Mouse (Mus musculus): Measurements from ENCODE around the gene Zfp383. TPM values are rescaled to one million over a fixed set of nuclear protein-coding genes. Genes with fewer than 3 reads are reported as not detected.

Zfp383 gene
- total and polyA plus RNA-seq, 3 experiments: 0.04 to 2.2 TPM; not detected in 1

DNA sequence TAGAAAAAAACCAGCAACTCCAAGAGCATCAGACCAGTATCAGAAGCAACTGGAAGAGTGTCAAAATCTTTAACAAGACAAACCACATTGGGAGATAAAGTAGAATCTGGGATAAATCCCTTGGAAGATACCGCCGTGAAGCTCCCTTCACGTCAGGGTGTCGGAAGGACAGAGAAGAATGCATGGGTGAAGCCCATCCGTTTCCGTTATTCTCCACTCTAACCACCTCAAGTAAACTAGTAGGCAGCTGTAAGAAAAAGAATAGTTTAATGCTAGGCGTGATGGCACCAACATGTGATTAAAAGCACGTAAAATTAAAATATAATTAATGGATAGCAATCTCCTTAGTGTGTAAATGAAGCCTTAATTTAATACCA, 1.4 kb upstream of the Zfp383 start:
- DNase-seq (ENCODE audit: low spot score): no peak
- TF ChIP-seq GATA2 (IDR thresholded peaks at IDR 0.05; ENCODE audit: borderline replicate concordance, low read depth, low read length) (no peak), TAL1 (conservative IDR thresholded peaks at IDR 0.05; ENCODE audit: low read depth, low read length) (no peak), GATA1 (IDR thresholded peaks at IDR 0.05; ENCODE audit: borderline replicate concordance, low read length) (no peak)
- H3K4me1 ChIP-seq (ENCODE audit: insufficient read depth, low read depth, low read length): peaks cover 19% of the 10 kb centered on the region
- no peaks in the 10 kb centered on the region for H3K27me3 ChIP-seq (ENCODE audit: insufficient read depth, low read length)
- ATAC-seq (ENCODE audit: extremely low read depth, insufficient number of reproducible peaks, low FRiP score, poor library complexity, severe bottlenecking): no peak
- no peak overlapping the region for H3K4me3 ChIP-seq (ENCODE audit: low read depth, low read length)
- no peaks in the 10 kb centered on the region for H3K9me3 ChIP-seq (replicated peaks)
- peaks cover 18% of the 10 kb centered on the region for H3K36me3 ChIP-seq (replicated peaks)

DNA sequence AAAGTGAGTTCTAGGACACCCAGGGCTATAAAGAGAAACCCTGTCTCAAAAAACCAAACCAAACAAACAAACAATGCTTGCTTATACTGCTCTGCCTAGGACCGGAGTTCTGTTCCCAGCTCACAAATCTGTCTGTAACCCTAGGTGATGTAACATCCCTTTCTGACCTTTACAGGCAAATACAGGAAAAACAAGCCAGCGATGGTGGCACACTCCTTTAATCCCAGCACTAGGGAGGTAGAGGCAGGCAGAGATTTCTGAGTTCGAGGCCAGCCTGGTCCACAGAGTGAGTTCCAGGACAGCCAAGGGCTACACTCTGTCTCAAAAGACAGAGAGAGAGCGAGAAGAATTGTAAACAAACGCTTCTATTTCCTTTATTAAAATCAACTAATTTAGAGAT, 817 bp upstream of the Zfp383 start:
- DNase-seq (ENCODE audit: low spot score) (no peak), ATAC-seq (ENCODE audit: extremely low read depth, insufficient number of reproducible peaks, low FRiP score, poor library complexity, severe bottlenecking) (no peak)
- Histone ChIP-seq H3K4me1 (ENCODE audit: insufficient read depth, low read depth, low read length) (peaks cover 19% of the 10 kb centered on the region), H3K27me3 (ENCODE audit: insufficient read depth, low read length) (no peaks in the 10 kb centered on the region), H3K9me3 (replicated peaks) (no peaks in the 10 kb centered on the region), H3K4me3 (ENCODE audit: low read depth, low read length) (no peak overlapping the region), H3K36me3 (replicated peaks) (peaks cover 22% of the 10 kb centered on the region)
- TF ChIP-seq POLR2AphosphoS5 (IDR thresholded peaks at IDR 0.05; ENCODE audit: insufficient replicate concordance, low read depth, low read length) (no peak), CTCF (IDR thresholded peaks at IDR 0.05; ENCODE audit: low read depth, low read length) (no peak), GATA2 (IDR thresholded peaks at IDR 0.05; ENCODE audit: borderline replicate concordance, low read depth, low read length) (no peak), TAL1 (conservative IDR thresholded peaks at IDR 0.05; ENCODE audit: low read depth, low read length) (no peak), GATA1 (IDR thresholded peaks at IDR 0.05; ENCODE audit: borderline replicate concordance, low read length) (no peak)

DNA sequence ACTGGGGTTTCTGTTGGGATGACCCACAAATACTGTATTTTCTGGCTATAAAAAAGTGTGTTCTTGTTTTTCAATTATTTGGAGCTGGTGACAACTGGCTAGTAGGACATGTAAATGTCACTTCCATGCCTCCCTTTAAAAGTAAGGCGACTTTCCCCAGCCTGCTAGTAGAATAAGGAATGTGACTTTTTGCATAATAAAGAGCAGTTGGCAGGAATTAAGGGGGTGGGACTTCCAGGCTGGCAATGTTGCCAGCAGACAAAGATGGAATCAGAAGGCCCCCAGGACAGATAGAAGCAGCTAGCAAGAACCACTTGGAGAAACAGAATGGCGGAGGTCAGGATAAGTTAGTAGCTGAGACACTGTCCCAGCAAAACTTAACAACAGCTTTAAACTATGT, 2.2 kb downstream of the Zfp383 start:
- Histone ChIP-seq H3K9me3 (replicated peaks) (peaks cover 2% of the 10 kb centered on the region), H3K4me1 (ENCODE audit: insufficient read depth, low read depth, low read length) (peaks cover 19% of the 10 kb centered on the region), H3K36me3 (replicated peaks) (peaks cover 29% of the 10 kb centered on the region), H3K27me3 (ENCODE audit: insufficient read depth, low read length) (no peaks in the 10 kb centered on the region), H3K4me3 (ENCODE audit: low read depth, low read length) (no peak overlapping the region)
- ATAC-seq (ENCODE audit: extremely low read depth, insufficient number of reproducible peaks, low FRiP score, poor library complexity, severe bottlenecking) (no peak), DNase-seq (ENCODE audit: low spot score) (no peak)
- TF ChIP-seq GATA1 (IDR thresholded peaks at IDR 0.05; ENCODE audit: borderline replicate concordance, low read length) (no peak), GATA2 (IDR thresholded peaks at IDR 0.05; ENCODE audit: borderline replicate concordance, low read depth, low read length) (no peak), CTCF (IDR thresholded peaks at IDR 0.05; ENCODE audit: low read depth, low read length) (no peak), POLR2AphosphoS5 (IDR thresholded peaks at IDR 0.05; ENCODE audit: insufficient replicate concordance, low read depth, low read length) (no peak)

DNA sequence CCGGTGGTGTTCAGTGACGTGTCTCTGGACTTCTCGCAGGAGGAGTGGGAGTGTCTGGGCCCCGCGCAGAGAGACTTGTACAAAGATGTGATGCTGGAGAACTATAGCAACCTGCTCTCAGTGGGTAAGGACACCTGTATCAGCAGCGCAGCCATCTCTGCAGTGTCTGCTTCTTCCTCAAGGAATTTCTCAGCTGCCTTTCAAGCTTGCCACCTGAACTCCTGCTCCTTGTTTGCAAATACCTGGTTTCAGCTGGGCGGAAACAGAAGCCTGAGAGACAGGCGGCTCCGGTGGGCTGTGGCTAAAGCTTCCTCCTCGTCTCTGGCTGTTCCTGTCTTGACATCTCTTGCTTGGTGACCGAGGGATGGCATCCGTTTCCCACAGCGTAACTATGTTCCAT, 4.1 kb downstream of the Zfp383 start:
- Histone ChIP-seq H3K4me3 (ENCODE audit: low read depth, low read length) (no peak overlapping the region), H3K27me3 (ENCODE audit: insufficient read depth, low read length) (no peaks in the 10 kb centered on the region), H3K9me3 (replicated peaks) (peaks cover 6% of the 10 kb centered on the region), H3K4me1 (ENCODE audit: insufficient read depth, low read depth, low read length) (peaks cover 10% of the 10 kb centered on the region), H3K36me3 (replicated peaks) (peaks cover 32% of the 10 kb centered on the region)
- TF ChIP-seq GATA1 (IDR thresholded peaks at IDR 0.05; ENCODE audit: borderline replicate concordance, low read length) (no peak), TAL1 (conservative IDR thresholded peaks at IDR 0.05; ENCODE audit: low read depth, low read length) (no peak), CTCF (IDR thresholded peaks at IDR 0.05; ENCODE audit: low read depth, low read length) (no peak), POLR2AphosphoS5 (IDR thresholded peaks at IDR 0.05; ENCODE audit: insufficient replicate concordance, low read depth, low read length) (no peak), GATA2 (IDR thresholded peaks at IDR 0.05; ENCODE audit: borderline replicate concordance, low read depth, low read length) (no peak)
- DNase-seq (ENCODE audit: low spot score) (no peak), ATAC-seq (ENCODE audit: extremely low read depth, insufficient number of reproducible peaks, low FRiP score, poor library complexity, severe bottlenecking) (no peak)

DNA sequence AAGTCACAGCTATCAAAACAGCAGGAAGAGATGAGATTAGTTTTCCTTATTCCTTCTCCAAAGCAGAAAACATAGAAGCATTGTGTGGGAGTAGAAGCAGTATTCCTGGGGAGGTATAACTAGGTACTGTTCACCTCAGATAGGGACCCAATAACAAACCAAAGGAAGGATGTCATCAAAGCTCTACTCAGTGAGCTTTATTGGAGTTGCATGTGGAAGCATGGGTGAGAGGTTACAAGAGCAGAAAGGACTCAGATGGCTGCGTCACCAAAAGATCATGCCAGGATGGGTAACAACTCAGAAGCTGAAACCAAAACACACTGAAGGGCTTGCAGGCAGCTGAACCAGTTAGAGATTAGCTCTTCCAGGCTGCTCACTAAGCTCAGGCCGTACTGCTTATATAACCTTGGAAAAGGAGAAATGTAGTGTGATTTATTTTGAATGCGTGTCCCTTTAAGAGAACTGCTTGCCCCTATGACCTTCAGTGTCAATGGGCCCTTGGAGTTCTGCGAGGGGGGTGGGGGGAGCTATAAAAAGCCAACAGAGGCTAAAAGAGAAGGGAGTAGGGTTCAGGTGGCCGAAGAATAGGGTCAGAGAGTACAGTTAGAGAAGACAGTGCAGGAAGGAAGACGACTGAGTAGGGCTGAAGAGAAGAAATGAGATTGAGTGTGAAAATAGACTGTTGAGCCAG, 9.5 kb downstream of the Zfp383 start:
- no peak for ATAC-seq (ENCODE audit: extremely low read depth, insufficient number of reproducible peaks, low FRiP score, poor library complexity, severe bottlenecking)

DNA sequence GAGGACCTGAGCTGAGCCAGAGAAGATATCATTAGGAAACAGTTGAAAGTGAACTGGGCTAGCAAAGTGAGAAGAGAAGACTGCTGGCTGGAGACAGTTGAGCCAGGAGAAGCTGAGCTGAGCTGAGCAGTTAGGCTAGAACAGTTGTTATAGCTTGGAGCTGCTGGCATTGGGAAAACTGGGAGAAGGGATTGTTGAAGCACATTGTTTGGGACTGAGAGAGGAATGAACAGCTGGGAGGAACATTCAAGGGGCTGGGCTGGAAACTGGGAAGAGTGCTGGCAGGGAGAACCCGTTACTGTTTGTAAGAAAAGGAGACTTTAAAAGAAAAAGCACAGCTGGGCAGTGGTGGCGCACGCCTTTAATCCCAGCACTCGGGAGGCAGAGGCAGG, 10.0 kb downstream of the Zfp383 start:
- Histone ChIP-seq H3K9me3 (replicated peaks) (peaks cover 6% of the 10 kb centered on the region), H3K36me3 (replicated peaks) (peaks cover 18% of the 10 kb centered on the region), H3K4me1 (ENCODE audit: insufficient read depth, low read depth, low read length) (no peaks in the 10 kb centered on the region), H3K4me3 (ENCODE audit: low read depth, low read length) (no peak overlapping the region), H3K27me3 (ENCODE audit: insufficient read depth, low read length) (no peaks in the 10 kb centered on the region)
- DNase-seq (ENCODE audit: low spot score) (no peak), ATAC-seq (ENCODE audit: extremely low read depth, insufficient number of reproducible peaks, low FRiP score, poor library complexity, severe bottlenecking) (no peak)
- TF ChIP-seq POLR2AphosphoS5 (IDR thresholded peaks at IDR 0.05; ENCODE audit: insufficient replicate concordance, low read depth, low read length) (no peak), TAL1 (conservative IDR thresholded peaks at IDR 0.05; ENCODE audit: low read depth, low read length) (no peak), GATA1 (IDR thresholded peaks at IDR 0.05; ENCODE audit: borderline replicate concordance, low read length) (no peak), CTCF (IDR thresholded peaks at IDR 0.05; ENCODE audit: low read depth, low read length) (no peak), GATA2 (IDR thresholded peaks at IDR 0.05; ENCODE audit: borderline replicate concordance, low read depth, low read length) (no peak)

More for the DNA sequence above, 9.5 kb downstream of the Zfp383 start:
- H3K4me3 ChIP-seq (ENCODE audit: low read depth, low read length): no peak overlapping the region
- TF ChIP-seq TAL1 (conservative IDR thresholded peaks at IDR 0.05; ENCODE audit: low read depth, low read length) (no peak), POLR2AphosphoS5 (IDR thresholded peaks at IDR 0.05; ENCODE audit: insufficient replicate concordance, low read depth, low read length) (no peak)
- peaks cover 21% of the 10 kb centered on the region for H3K36me3 ChIP-seq (replicated peaks)
- DNase-seq (ENCODE audit: low spot score): no peak
- no peaks in the 10 kb centered on the region for H3K27me3 ChIP-seq (ENCODE audit: insufficient read depth, low read length)
- H3K4me1 ChIP-seq (ENCODE audit: insufficient read depth, low read depth, low read length): no peaks in the 10 kb centered on the region
- peaks cover 6% of the 10 kb centered on the region for H3K9me3 ChIP-seq (replicated peaks)

Measured in G1E (cell line).